Mouse (Mus musculus): Measurements from ENCODE around the gene Fam71d. TPM values are rescaled to one million over a fixed set of nuclear protein-coding genes. Genes with fewer than 3 reads are reported as not detected.
A peak's percentile ranks its signal among the peaks of the same experiment; 100 is the strongest.

Fam71d gene
- polyA plus RNA-seq, 1 experiment from 2014 or later: not detected

- Histone ChIP-seq H3K36me3 (no peaks in the 10 kb centered on the region), H3K4me1 (replicated peaks) (peaks cover 5% of the 10 kb centered on the region; the same call in 1 of the 2 replicates), H3K4me2 (no peak overlapping the region), H3K27ac (no peak overlapping the region), H3K9ac (replicated peaks) (no peak overlapping the region), H3K9me3 (no peaks in the 10 kb centered on the region), H3K27me3 (no peaks in the 10 kb centered on the region), H3K4me3 (replicated peaks) (no peak overlapping the region)
- WGBS: 85% methylated on average over 2 of the region's 2 CpGs
- ATAC-seq (ENCODE audit: insufficient number of reproducible peaks, insufficient read depth, low FRiP score, low TSS enrichment, low read depth): no peak
Measured at GRCm38 (mm10) chr12:78773211-78773610, 81.9 kb downstream of the Fam71d start.

GRCm38 (mm10) chr12:78777916-78778315 is 86.6 kb downstream of the Fam71d start:
- no peak overlapping the region for H3K9ac ChIP-seq (replicated peaks)
- ATAC-seq (ENCODE audit: insufficient number of reproducible peaks, insufficient read depth, low FRiP score, low TSS enrichment, low read depth): no peak
- H3K36me3 ChIP-seq: no peaks in the 10 kb centered on the region
- H3K27ac ChIP-seq: peak overlapping the region; percentile 3; the same call in 1 of the 2 replicates
- 45% methylated on average over 2 of the region's 2 CpGs for WGBS
- H3K4me3 ChIP-seq (replicated peaks): no peak overlapping the region
- H3K27me3 ChIP-seq: no peaks in the 10 kb centered on the region
- no peak overlapping the region for H3K4me2 ChIP-seq
- no peaks in the 10 kb centered on the region for H3K9me3 ChIP-seq
- H3K4me1 ChIP-seq (replicated peaks): peaks cover 9% of the 10 kb centered on the region; the same call in 1 of the 2 replicates

GRCm38 (mm10) chr12:78778423-78779067 is 87.2 kb downstream of the Fam71d start:
- 74% methylated on average over 4 of the region's 4 CpGs for WGBS
- H3K9me3 ChIP-seq: no peaks in the 10 kb centered on the region
- no peaks in the 10 kb centered on the region for H3K27me3 ChIP-seq
- no peak overlapping the region for H3K4me2 ChIP-seq
- H3K4me1 ChIP-seq (replicated peaks): peaks cover 9% of the 10 kb centered on the region; the same call in 1 of the 2 replicates
- no peak overlapping the region for H3K27ac ChIP-seq
- H3K36me3 ChIP-seq: no peaks in the 10 kb centered on the region
- no peak overlapping the region for H3K4me3 ChIP-seq (replicated peaks)
- no peak for ATAC-seq (ENCODE audit: insufficient number of reproducible peaks, insufficient read depth, low FRiP score, low TSS enrichment, low read depth)
- H3K9ac ChIP-seq (replicated peaks): no peak overlapping the region

Other genes with a start within 250 kb of the Fam71d start
- gene Mpp5, start 57.4 kb downstream of the Fam71d start, polyA plus RNA-seq (2016; fragmentation: Nextera tagmentation; extraction: Ambion mirVana): 22.7 and 23.5 TPM in 2 replicates
- gene Atp6v1d, start 170.1 kb downstream of the Fam71d start, polyA plus RNA-seq (2016; fragmentation: Nextera tagmentation; extraction: Ambion mirVana): 64.6 and 67.4 TPM in 2 replicates
- 213 and 228 TPM in 2 replicates for gene Eif2s1, start 170.3 kb downstream of the Fam71d start, polyA plus RNA-seq (2016; fragmentation: Nextera tagmentation; extraction: Ambion mirVana)
- gene Plek2, start 215.4 kb downstream of the Fam71d start, polyA plus RNA-seq (2016; fragmentation: Nextera tagmentation; extraction: Ambion mirVana): 3.7 and 4.5 TPM in 2 replicates